Mouse (Mus musculus) left cerebral cortex, postnatal 14 days (tissue): ENCODE results near the gene Chst11. TPM values are rescaled to one million over a fixed set of nuclear protein-coding genes. Genes with fewer than 3 reads are reported as not detected.

Experiments
- DNase-seq, 2 experiments: peaks; one replicate each; pipeline ENCODE4 v3.0.0; 2021 to 2022; ENCODE audit warnings: low spot score in 2 of 2, mixed read lengths in 1 of 2
- intact Hi-C: fragments of 180-260 bp; cut with DNase I; formaldehyde crosslinking; loops from one replicate; pipeline ENCODE4 v1.15.1; 2025
- long read RNA-seq, 2 experiments: library from polyadenylated mRNA; stranded (forward); transcript quantifications; one replicate each; pipeline ENCODE4 v2.0.0; 2021
- total RNA-seq, 2 experiments: library from RNA; stranded (reverse); gene quantifications; 2 replicates each; pipeline ENCODE4 v1.2.3; 2021

Gene Chst11
- 10 to 100 TPM; 29.8 to 33.1 TPM for total RNA-seq
- long read RNA-seq, experiment 1, partial matches to known transcripts = 7 of 8 reads
- long read RNA-seq, experiment 1, other reads (novel, unspliced or antisense) = 1 of 8 reads
- long read RNA-seq, experiment 2, partial matches to known transcripts = 0 of 10 reads
- long read RNA-seq, experiment 2, other reads (novel, unspliced or antisense) = 10 of 10 reads

DNA sequence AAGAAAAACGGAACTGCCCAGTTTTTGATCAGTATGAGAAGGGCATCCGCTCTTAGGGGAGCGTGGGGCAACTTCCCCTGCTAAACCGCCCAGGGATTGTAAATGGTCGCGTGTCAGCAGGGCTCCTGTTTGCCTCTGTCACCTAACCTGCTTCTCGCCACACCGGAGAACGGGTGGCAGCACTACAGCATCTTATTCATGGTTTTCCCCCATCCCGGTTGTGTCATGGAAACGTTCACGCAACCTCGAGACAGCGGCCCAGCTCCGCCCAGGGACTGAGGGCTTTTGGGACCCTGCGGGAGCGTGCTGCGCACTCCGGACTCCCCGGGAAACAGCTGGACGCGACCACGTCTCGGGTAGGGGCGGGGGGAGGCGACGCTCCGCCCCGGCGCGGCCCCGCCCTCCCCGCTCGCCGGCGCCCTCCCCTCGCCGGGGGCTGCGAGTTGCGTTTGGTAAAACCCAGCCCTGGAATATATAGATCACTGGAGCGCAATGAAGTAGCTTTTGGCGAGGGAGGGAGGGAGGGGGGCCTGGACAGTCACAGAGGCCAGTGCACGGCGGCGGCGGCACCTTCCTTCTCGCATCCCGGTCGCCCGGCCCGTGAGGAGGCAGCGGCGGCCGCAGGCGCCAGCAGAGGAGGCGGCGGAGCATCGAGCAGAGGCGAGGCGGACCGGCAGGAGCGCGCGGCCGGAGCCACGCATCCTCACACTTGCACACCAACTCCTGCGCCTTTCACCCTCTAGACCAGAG is at the start of gene Chst11:
Chst11 (plus strand) TSS at position 549 of the 750 bp plus-strand sequence.
- peak; percentile 68 to 77 for DNase-seq
- intact Hi-C loops = loop anchor here (5.0 to 10.0 kb wide), 6 partner anchors 60 to 212 kb away; no protein-coding TSS in a partner anchor

DNA sequence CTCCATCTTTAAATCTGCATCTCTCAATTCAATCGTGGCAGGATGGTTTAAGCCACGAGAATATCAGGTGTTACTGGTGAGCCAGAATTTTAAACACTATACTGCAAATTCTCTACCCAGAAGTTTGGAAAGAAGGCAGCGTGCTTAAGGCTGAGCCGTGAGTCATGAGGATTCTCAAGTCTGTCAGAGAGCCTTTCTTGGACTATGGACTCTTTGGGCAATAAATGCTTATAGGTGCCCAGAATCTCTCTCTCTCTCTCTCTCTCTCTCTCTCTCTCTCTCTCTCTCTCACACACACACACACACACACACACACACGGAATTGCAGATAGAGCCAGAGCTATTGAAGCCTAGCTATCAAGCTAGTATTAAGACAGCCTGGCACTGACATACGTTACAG is 49.5 kb upstream of the Chst11 start:
- intact Hi-C loops = no loop called here

DNA sequence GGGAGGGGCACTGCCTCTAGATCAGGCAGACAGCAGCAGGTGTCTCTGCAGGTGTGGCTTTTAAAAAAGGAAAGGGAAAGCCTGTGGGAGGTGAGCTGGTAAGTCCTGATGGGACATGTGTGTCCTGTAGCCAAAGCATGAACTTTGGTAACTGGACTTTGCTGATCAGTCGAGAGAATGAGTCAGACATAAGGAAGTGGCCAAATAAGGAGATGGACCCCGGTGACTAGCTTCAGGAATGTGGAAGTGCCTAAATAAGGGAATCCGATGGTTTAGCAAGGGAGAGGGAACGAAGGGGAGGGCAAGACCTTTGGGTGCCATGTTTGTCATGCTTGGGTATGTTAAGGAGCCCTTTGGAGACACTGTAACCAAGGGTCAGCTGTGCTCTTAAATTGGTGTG is 31.9 kb upstream of the Chst11 start:
- intact Hi-C loops = no loop called here
- DNase-seq = no peak

More for the DNA sequence above, 49.5 kb upstream of the Chst11 start:
- no peak for DNase-seq

DNA sequence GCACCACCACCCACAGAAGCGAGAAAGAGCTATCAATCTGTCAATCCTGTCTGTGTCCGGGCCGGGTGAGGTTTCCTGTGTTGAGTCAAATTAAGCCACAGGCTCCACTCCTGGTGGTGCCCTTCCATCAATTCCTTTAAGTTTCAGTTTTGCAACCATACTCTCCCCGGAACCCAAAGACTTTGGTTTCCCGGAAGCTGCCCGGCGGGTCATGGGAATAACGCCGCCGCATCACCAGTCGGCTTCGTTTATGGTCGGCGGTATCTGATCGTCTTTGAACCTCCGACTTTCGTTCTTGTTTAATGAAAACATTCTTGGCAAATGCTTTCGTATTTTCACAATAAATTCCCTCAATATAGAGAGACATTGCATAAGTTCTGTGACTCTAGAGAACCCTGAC is 30.2 kb upstream of the Chst11 start:
- intact Hi-C loops = no loop called here

DNA sequence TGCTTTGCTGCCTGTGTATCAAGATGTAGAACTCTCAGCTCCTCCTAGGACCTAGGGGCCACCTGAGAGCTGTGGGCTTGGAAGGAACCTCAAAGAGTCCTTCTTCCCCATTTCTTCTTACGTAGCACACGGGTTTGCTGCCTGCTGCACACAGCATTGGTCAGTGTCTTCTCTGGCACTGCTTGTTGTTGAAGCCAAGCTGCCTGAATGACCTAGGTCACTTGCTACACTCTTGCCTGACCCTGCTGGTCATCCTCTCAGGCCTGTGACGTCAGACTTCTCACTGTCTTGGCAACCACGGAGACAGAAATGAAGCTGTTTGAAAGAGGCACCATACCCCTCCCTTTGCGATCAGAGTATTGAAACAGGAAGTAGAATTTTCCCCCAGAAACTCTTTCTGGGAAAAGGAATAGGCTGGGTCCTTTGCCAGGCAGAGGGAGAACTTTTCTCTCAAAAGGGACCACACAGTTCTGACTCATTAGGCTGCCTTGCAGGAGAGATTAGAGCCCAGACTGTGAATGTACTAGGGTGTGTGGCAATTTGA is 27.0 kb upstream of the Chst11 start:
- intact Hi-C loops = no loop called here
- no peak for DNase-seq

More for the DNA sequence above, 30.2 kb upstream of the Chst11 start:
- DNase-seq = no peak

DNA sequence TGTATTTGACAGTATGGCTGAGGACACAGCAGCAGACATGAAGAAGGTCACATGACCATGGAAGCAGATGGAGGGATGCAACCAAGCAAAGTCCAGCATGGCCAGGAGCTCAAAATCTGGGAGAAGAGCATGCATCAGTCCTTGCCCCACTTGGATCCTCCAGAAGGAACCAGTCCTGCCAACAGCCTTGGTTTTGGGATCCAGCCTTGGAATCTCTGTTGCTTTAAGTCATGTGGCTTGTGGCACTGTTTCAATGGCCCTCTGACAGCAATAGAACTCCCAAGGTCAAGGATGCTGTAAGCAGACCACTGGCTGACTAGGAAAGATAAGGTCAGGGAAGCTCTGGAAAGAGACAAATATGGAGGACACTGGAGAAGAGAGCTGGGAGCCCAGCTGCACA is 26.0 kb upstream of the Chst11 start:
- intact Hi-C loops = no loop called here
- DNase-seq = no peak

DNA sequence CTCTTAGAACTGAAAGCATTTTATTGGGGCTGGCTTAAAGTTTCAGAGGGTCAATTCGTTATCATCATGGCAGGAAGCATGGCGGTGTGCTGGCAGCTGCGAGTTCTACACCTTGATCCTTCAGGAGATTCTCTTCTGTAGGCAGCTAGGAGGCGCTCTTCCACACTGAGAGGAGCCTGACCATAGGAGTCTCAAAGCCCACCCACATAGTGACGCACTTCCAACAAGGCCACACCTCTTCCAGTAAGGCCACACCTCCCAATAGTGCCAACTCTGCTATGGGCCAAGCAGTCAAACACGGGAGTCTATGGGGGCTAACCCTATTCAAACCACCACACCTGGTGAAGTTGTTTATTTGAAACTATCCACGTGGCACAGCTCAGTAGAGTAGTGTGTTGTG is 24.0 kb upstream of the Chst11 start:
- DNase-seq = no peak
- intact Hi-C loops = no loop called here

DNA sequence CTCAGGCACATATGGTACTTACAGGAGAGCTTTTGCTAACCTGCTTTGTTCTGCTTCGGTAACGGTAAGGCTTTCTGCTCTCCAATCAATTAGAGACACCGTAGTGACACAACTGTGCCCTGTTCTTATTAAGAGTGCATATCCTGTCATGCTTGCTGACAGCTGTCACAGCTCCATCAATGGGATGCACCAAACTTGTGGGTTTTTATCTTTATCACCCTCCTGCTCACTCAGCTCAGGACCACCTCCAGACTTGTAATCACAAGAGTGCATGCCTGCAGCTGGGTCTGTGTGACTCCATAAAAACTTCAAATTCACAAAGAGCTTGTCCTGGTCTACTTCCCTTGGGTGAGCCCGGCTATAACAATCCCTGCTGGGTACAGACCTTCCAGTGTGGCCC is 23.3 kb upstream of the Chst11 start:
- intact Hi-C loops = no loop called here
- DNase-seq = no peak

DNA sequence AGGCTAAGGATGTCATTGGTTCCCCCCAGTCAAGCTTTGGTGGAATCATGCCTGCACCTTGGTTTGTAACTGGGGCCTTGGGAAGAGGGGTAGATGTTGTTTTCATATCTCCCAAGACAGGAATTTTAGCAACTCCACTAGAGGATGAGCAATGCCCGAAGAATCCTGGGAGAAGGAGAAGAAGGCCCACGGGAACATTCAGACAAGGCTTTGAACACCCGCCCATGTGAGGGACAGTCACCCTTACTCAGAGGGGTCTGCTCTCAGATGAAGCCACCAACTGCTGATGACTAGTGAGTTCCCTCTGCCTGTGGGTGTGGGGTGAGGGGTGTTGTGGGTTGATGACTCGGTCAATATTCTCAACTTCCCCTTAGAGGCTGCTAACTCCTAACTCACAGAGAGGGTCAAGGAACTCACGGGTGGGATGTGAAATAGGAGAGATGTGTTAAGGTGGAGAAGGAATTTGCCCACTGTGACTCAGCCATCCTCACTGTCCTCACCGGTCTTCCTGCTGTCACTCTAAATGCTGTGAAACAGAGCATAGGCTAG is 22.8 kb upstream of the Chst11 start:
- no peak for DNase-seq
- intact Hi-C loops = no loop called here

DNA sequence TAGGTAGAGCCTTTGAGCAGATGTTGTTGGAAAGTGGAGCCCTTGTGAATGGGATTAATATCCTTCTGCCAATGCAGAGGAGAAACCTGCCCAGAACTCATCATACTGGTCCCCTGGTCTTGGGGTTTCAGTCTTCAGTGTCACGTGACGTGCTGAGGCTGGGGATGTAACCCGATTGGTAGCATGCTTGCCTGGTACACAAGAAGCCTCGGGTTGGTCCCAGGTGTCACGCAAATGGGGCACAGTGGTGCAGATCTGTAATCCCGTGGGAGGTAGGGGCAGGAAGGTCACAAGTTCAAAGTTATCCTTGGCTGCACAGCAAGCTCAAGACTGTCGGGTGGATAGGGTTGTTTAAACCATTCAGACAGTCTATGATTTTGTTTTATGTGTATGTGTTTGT is 20.8 kb upstream of the Chst11 start:
- intact Hi-C loops = no loop called here
- DNase-seq = no peak

DNA sequence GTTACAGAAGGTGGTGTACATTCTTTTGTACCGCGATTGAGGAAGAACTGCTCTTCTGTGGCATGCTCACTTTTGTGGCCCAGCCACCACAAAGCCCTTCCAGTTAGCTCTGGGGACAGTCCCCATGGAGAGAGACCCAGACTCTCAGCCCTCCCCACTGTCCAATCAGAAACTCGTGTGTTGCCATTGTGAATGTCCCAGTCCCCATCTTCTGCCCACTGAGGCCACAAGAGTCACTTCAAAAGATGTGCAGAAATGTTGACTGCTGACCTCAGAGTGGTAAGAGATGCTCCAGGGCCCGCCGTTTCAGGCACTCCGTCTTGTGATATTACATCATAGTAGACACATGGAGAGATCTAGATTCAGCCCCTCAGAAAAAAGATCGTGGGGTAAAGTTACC is 18.6 kb upstream of the Chst11 start:
- intact Hi-C loops = no loop called here
- no peak for DNase-seq

DNA sequence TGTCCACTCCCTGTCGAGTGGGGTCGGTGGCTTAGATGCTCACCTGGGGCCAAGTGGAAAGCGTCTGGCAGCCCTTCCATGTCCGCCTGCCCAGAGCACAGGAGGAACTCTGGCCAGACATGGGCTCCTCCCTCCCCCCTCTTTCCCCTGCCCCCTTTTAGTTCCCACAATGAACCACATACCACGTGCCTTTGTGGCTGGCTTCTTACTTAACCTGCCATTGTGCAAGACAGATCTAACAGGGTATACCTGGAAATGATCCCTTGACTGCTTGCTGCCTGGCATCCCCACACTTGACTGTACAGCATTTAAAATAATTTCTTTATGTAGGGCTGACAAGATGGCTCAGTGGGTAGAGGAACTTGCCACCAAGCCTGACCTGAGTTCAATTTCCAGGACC is 15.7 kb upstream of the Chst11 start:
- intact Hi-C loops = no loop called here
- DNase-seq = no peak

DNA sequence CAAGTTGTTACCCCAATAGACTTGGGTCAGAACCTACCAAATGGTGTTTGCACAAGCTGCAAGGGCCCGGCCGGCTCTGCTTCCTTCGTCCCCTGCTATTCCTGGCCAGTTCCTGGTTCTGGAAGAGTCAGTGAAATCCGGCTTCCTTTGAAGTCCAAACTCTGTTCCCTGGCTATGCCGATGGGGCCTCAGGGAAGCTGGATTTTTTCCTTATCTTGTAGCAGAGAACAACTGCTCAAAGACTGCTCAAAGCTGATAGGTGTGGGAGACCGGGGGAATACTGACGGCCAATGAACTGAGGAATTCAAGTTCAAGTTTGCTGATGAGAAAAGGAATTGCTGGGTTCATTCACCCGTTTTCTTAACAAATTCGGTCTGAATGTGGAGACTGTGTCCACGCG is 13.7 kb upstream of the Chst11 start:
- DNase-seq = no peak
- intact Hi-C loops = no loop called here

DNA sequence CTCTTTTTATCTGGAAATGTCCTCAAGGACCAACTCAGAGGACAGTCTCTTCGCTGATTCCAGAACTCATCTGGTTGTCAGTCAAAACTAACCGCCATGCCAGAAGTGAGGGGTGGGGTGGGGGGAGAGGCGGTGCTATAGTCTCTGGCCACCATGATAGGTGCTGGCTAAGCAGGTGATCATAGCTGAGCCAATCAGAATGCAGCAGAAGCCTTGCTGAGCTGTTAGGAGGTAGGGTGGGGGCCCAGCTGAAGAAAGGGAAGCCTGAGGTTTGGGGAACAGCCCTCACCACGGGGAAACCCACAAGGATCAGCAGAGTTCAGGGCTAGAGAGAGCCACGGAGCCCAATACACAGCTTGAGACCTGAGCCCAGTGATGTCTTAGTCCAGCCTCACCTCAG is 11.1 kb upstream of the Chst11 start:
- intact Hi-C loops = no loop called here
- DNase-seq = no peak

DNA sequence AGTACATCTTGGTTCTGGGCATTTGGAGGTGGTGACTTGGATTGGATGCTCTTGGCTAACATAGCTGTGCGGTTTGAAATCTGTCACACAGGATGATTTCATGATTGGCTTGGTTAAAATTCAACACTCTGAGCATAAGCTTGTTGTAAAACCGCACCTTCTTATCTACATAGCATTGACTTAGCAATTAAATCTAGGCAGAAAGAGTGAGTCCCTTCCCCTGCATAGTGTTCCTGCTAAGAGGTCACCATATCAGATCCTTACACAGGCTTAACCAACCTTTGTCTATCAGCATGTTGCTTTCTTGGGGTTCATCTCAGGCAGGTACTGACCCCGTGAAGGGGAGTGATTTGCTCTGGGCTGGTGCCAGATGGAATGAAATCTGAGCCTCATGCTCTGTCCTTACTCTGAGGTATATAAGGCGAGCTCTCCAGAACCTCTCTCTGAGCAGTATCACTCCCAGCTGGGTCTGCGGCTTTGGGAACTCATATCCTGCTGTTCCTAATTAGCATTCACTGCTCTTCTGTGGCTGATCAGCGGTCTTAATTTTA is 10.6 kb upstream of the Chst11 start:
- intact Hi-C loops = no loop called here
- no peak for DNase-seq

DNA sequence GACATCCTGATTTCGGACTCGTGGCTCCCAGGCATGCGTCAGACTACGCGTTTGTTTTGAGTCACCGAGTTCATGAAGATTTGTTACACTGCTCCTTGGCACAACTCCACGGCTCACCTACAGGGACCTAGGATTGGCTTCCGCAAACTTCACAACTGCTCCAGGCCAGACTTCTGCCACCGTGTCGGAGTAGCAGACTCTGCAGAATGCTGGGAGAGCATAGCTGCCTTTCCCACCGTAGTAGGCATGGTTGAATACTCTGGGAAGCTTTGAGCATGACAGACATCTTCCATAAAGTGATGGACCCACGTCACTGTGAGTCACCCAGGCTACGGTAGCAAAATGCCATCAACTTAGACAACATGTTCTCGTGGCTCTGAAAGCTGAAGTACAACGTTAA is 9.5 kb upstream of the Chst11 start:
- intact Hi-C loops = no loop called here

DNA sequence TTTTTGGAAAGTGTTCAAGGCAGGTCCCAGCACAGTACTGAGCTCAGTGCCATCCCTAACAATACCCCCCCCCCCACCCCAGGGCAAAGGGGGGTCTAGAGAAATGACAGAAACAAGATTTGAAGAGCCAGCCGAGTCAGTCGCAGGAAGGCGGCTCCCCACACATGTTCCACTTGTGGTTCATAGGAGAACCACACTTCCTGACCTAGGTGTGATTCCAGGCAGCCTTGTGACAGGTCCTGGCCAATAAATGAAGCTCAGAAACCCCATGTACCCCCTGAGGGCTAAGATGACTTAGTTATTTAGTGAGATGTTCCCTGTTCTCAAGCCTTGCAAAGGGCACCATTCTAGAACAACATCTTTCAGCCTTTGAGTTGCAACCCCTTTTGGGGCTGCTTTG is 3.0 kb upstream of the Chst11 start:
- DNase-seq = no peak
- intact Hi-C loops = loop anchor here (10.0 kb wide), 1 partner anchor 63 kb away; no protein-coding TSS in a partner anchor

More for the DNA sequence above, 9.5 kb upstream of the Chst11 start:
- DNase-seq = no peak

DNA sequence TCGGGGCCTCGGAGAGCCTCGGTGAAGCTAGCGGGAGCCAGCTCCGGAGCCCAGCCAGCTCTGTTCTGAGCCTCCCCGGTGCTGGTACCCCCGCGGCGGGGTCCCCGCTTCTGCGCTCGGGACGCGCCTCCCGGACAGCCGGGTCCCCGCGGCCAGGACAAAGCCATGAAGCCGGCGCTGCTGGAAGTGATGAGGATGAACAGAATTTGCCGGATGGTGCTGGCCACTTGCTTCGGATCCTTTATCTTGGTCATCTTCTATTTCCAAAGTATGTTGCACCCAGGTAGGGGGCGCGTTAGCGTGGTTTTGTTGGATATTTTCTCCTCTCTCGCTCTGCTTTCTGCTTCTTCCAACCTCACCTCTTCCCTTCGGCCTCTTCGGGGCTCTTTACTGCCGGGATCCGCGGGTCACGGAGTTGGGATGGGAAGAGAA is 418 bp downstream of the Chst11 start:
- peak; percentile 26 to 67 for DNase-seq
- intact Hi-C loops = loop anchor here (5.0 to 10.0 kb wide), 6 partner anchors 59 to 212 kb away; no protein-coding TSS in a partner anchor

DNA sequence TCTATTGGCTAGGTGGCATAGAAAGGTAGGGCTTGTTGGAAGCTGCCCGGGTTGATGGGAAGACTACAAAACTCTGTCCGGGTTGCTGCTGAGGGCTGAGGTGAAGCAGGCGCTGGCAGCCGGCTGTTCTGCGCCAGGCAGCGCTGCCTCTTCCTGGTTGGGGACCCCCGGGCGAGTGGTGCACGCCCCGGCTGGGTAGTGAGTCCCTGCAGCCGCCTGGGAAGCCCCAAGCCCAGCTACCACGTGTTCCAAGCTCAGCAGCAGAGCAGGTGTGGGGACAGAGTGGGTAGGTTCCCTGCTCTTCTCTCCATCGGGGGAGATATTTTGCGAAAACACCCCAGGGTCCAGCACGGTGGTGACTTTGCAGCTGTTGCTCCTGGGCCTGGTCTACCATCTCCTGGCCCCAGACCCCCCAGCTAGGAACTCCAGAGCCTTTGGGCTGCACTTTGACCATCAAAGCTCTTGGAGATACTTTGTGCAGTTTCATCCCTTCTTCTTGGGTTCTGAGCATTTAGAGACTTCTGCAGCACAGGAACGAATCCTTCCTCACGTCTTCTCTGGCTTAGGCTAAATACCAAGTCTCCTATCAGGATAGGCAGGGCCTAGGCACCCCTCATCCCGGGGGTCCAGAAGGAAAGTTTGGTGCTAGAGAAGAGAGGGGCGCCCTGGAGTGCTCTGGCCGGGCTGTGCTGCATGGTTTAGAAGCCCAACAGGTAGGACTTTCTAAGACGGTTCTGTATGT is 1.1 kb downstream of the Chst11 start:
- intact Hi-C loops = loop anchor here (5.0 to 10.0 kb wide), 6 partner anchors 58 to 211 kb away; no protein-coding TSS in a partner anchor
- DNase-seq = peak in 1 of 2 experiments; percentile 15
